Mouse (Mus musculus) limb, embryonic 10.5 days (tissue): ENCODE measurements at regions not wholly inside any gene's neighbourhood (a gene's known extent, or its start where the extent isn't known, plus 50 kb on each side); places are given as distances from the start of the nearest gene placed in this dataset.

Experiments
- DNase-seq: peaks from one replicate; pipeline ENCODE4 v3.0.0-alpha.2; 2017; ENCODE audit warnings: low spot score
- H3K27ac ChIP-seq: fragments of 300-500 bp; sonication (generic); 2 replicates; pipeline ENCODE4 v1.5.1; 2016; ENCODE audit warnings: mild to moderate bottlenecking
- H3K27me3 ChIP-seq: fragments of 300-500 bp; sonication (generic); 2 replicates; pipeline ENCODE4 v1.6.1; 2016; ENCODE audit warnings: low read depth, mild to moderate bottlenecking; ENCODE audit not compliant: poor library complexity, severe bottlenecking
- H3K36me3 ChIP-seq: fragments of 300-500 bp; sonication (generic); 2 replicates; pipeline ENCODE4 v1.6.1; 2016; ENCODE audit warnings: mild to moderate bottlenecking, moderate library complexity
- H3K4me1 ChIP-seq: fragments of 300-500 bp; sonication (generic); 2 replicates; pipeline ENCODE4 v1.6.1; 2016
- H3K4me3 ChIP-seq: fragments of 300-500 bp; sonication (generic); 2 replicates; pipeline ENCODE4 v1.5.1; 2016; ENCODE audit warnings: mild to moderate bottlenecking, moderate library complexity
- H3K9me3 ChIP-seq: fragments of 300-500 bp; sonication (generic); replicated peaks from 2 replicates; pipeline ENCODE4 v1.6.1; 2016; ENCODE audit warnings: mild to moderate bottlenecking
- whole genome bisulfite sequencing: fragments of 180-500 bp; shearing (Covaris S2); methylation state at CpG from one replicate; pipeline ENCODE4 v1.1.7; 2016; 5-methylcytosine and 5-hydroxymethylcytosine counted together

GRCm38 (mm10) chr6:141000552-141000951 lies 248.5 kb upstream of the Pde3a start:
- DNase-seq = no peak
- 43% methylated on average over 2 of the region's 2 CpGs for WGBS
- H3K36me3 ChIP-seq = no peaks in the 10 kb centered on the region

GRCm38 (mm10) chr6:141001306-141001705 lies 247.8 kb upstream of the Pde3a start:
- H3K4me3 ChIP-seq = no peak overlapping the region
- H3K27ac ChIP-seq = no peak overlapping the region
- no peaks in the 10 kb centered on the region for H3K27me3 ChIP-seq
- 87% methylated on average over 3 of the region's 3 CpGs for WGBS
- H3K4me1 ChIP-seq = no peaks in the 10 kb centered on the region
- DNase-seq = no peak
- no peaks in the 10 kb centered on the region for H3K36me3 ChIP-seq
- H3K9me3 ChIP-seq = no peaks in the 10 kb centered on the region

More at GRCm38 (mm10) chr6:141000552-141000951, 248.5 kb upstream of the Pde3a start:
- Histone ChIP-seq H3K27ac (no peak overlapping the region), H3K4me1 (no peaks in the 10 kb centered on the region), H3K27me3 (no peaks in the 10 kb centered on the region), H3K4me3 (no peak overlapping the region), H3K9me3 (no peaks in the 10 kb centered on the region)

- Histone ChIP-seq H3K27ac (no peak overlapping the region), H3K36me3 (no peaks in the 10 kb centered on the region), H3K4me3 (no peak overlapping the region), H3K9me3 (no peaks in the 10 kb centered on the region), H3K4me1 (no peaks in the 10 kb centered on the region), H3K27me3 (no peaks in the 10 kb centered on the region)
- 84% methylated on average over 11 of the region's 11 CpGs for WGBS
- DNase-seq = no peak
Measured at GRCm38 (mm10) chr6:141015055-141015681, 233.9 kb upstream of the Pde3a start.

- no peak overlapping the region for H3K27ac ChIP-seq
- WGBS = 87% methylated on average over 4 of the region's 4 CpGs
Measured at GRCm38 (mm10) chr6:141023501-141023900, 225.6 kb upstream of the Pde3a start.

GRCm38 (mm10) chr6:141027353-141027752 lies 221.7 kb upstream of the Pde3a start:
- H3K27ac ChIP-seq = no peak overlapping the region
- no peaks in the 10 kb centered on the region for H3K4me1 ChIP-seq
- no peaks in the 10 kb centered on the region for H3K36me3 ChIP-seq
- no peak for DNase-seq
- H3K4me3 ChIP-seq = no peak overlapping the region
- WGBS = 73% methylated on average over 4 of the region's 4 CpGs
- H3K27me3 ChIP-seq = no peaks in the 10 kb centered on the region
- H3K9me3 ChIP-seq = no peaks in the 10 kb centered on the region

More at GRCm38 (mm10) chr6:141023501-141023900, 225.6 kb upstream of the Pde3a start:
- DNase-seq = no peak
- no peak overlapping the region for H3K4me3 ChIP-seq
- H3K27me3 ChIP-seq = no peaks in the 10 kb centered on the region
- H3K9me3 ChIP-seq = no peaks in the 10 kb centered on the region
- H3K36me3 ChIP-seq = no peaks in the 10 kb centered on the region
- H3K4me1 ChIP-seq = peaks cover 5% of the 10 kb centered on the region; the same call in 1 of the 2 replicates

DNA sequence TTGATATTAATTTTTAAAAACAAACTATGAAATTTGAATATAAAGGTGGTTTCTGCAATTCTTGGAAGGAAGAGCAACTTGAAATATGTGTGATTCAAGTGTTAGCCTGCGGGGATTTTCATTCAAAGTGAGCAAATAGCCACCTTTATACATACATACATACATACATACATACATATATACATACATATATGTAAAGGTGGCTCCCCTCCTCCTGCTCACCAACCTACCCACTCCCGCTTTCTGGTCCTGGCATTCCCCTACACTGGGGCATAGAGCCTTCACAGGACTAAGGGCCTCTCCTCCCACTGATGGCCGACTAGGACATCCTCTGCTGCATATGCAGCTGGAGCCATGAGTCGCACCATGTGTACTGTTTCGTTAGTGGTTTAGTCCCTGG lies 221.3 kb upstream of the Pde3a start:
- no peak overlapping the region for H3K27ac ChIP-seq
- no peaks in the 10 kb centered on the region for H3K4me1 ChIP-seq
- WGBS = 92% methylated on average over 5 of the region's 5 CpGs
- no peaks in the 10 kb centered on the region for H3K9me3 ChIP-seq
- H3K36me3 ChIP-seq = no peaks in the 10 kb centered on the region
- H3K4me3 ChIP-seq = no peak overlapping the region
- no peak for DNase-seq
- H3K27me3 ChIP-seq = no peaks in the 10 kb centered on the region

DNA sequence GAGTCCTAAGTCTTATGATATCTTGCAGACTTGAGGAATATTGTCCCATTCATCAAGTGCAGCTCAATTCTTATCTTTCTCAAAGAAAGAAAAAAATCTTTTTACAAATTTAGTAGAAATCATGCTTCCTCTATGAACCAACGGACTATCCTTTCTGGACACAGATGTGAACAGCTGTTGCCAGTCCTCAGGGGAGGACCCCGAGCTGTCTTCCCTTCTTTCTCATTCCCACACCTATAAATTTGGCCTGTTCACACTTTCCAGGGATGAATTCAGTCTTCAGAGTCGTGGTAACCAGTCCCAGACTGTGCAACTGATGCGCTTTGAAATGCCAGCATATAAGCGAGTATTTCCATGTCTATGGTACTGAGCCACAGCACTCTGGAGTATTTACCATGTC lies 214.2 kb upstream of the Pde3a start:
- Histone ChIP-seq H3K4me1 (no peaks in the 10 kb centered on the region), H3K9me3 (no peaks in the 10 kb centered on the region), H3K27me3 (no peaks in the 10 kb centered on the region), H3K36me3 (no peaks in the 10 kb centered on the region), H3K27ac (no peak overlapping the region), H3K4me3 (no peak overlapping the region)
- WGBS = 84% methylated on average over 5 of the region's 5 CpGs
- no peak for DNase-seq

DNA sequence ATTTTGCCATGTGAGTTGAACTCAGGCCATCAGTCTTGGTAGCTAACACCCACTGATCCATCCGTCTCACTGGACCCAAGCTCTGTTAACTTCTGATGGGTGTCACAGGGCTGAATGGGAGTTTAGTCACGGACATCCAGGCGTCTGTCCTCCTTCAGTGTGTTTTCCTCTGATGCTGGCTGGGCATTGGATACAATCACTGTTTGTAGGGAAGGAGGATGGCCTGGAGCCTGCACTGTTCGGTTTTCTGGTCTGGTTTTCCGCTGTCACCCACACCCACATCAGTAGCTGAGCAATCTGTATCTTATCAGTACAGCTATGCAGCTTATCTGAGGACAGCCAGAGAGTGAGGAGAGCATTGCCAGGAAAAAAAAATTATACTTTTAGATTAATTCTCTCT lies 207.7 kb upstream of the Pde3a start:
- whole genome bisulfite sequencing = 69% methylated on average over 5 of the region's 5 CpGs
- DNase-seq = no peak

DNA sequence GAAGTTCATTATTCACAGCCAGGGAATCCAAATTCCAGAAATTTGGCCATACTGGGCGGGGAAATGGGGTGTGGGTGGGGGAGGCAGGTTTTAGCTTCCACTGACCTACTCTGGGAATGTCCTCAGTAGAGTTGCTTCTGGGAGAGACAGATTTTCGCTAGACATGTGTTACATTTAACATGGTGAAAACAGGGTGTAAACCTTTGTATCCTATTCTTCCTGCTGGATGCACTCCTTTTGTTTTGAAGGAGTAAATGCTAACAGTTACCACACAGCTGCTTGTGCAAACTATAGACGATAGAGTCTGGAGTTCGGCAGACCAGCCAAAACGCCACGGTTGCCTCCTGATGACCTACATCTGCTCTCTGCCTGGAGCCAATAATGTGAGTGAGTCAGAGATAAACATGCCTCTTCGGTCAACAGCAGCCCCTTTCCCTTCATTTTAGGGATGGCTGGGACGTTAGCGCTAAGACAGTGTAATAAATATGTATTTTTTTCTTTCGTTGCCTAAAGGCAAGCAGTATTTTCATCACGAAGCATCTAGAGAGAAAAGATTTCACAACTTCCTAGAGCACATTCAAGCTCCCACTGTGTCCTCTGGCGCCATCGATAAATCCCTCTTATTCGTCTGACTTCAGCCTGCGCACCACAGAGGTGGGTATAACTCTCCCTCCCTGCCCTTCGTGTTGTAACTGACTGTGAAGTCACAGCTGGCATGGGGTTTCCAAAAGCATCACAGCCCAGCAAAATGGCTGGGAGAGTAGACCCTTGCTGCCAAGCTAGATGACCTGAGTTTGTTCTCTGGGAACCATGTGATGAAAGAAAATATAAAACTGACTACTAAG lies 207.1 kb upstream of the Pde3a start:
- H3K36me3 ChIP-seq = no peaks in the 10 kb centered on the region
- DNase-seq = no peak
- H3K27me3 ChIP-seq = no peaks in the 10 kb centered on the region
- no peak overlapping the region for H3K4me3 ChIP-seq
- no peaks in the 10 kb centered on the region for H3K4me1 ChIP-seq
- WGBS = 79% methylated on average over 16 of the region's 16 CpGs
- no peak overlapping the region for H3K27ac ChIP-seq
- no peaks in the 10 kb centered on the region for H3K9me3 ChIP-seq

More for the DNA sequence above, 207.7 kb upstream of the Pde3a start:
- no peaks in the 10 kb centered on the region for H3K4me1 ChIP-seq
- no peak overlapping the region for H3K4me3 ChIP-seq
- no peaks in the 10 kb centered on the region for H3K36me3 ChIP-seq
- H3K9me3 ChIP-seq = no peaks in the 10 kb centered on the region
- no peaks in the 10 kb centered on the region for H3K27me3 ChIP-seq
- no peak overlapping the region for H3K27ac ChIP-seq

DNA sequence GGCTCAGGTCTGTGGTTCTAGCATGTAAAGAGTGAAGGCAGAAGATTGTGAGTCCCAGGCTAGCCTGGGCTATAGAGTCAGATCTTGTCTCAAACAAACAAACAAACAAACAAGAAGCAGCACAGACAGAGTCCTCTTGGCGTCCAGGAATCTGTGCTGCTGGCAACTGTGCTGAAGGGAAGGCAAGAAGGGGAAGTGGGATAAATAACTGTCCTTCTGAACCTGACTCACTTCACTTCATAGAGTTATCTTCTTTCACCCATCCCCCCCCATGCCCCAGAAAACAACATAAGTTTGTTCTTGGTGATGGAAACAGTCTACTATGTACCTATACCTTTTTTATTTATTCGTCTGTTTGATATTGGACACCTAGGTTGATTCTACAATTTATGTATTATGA lies 200.8 kb upstream of the Pde3a start:
- WGBS = 88% methylated on average over 2 of the region's 2 CpGs
- Histone ChIP-seq H3K27ac (no peak overlapping the region), H3K4me3 (no peak overlapping the region), H3K9me3 (no peaks in the 10 kb centered on the region), H3K27me3 (no peaks in the 10 kb centered on the region), H3K36me3 (no peaks in the 10 kb centered on the region), H3K4me1 (peaks cover 8% of the 10 kb centered on the region)
- DNase-seq = no peak

DNA sequence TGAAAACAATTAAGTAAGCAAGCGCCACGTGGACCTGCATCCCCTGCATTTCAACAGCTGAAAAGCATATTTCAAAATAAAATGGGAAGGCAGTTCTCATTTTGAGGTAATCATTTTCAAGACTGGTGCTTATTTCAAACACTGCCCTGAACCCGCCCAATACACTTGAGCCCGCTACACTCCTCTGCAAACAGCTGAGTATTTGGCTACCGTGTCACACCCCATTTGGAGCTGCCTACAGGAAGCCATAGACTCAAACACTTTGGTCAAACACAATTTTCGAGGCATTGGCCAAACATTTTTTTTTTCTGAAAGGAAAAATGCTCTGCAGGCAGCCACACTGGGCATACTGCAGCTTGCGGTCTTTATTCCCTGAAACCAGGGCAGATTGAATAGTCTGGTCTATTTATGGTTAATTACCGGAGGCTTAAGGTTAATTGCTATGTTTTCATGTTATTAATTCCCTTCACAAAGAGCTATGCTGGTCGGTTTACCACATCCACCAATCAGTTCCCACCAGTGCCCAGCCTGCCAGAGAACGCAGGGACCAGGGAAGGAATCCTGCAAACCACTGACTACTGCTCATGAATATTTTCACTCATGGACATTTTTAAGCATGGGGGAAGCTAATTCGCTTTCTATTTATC lies 198.9 kb upstream of the Pde3a start:
- no peaks in the 10 kb centered on the region for H3K36me3 ChIP-seq
- H3K4me3 ChIP-seq = no peak overlapping the region
- WGBS = 76% methylated on average over 11 of the region's 11 CpGs
- peaks cover 8% of the 10 kb centered on the region for H3K4me1 ChIP-seq
- DNase-seq = no peak
- H3K27ac ChIP-seq = no peak overlapping the region
- no peaks in the 10 kb centered on the region for H3K27me3 ChIP-seq
- no peaks in the 10 kb centered on the region for H3K9me3 ChIP-seq

GRCm38 (mm10) chr6:141054026-141054425 lies 195.0 kb upstream of the Pde3a start:
- WGBS = 80% methylated on average over 7 of the region's 7 CpGs
- H3K4me3 ChIP-seq = no peak overlapping the region
- H3K36me3 ChIP-seq = no peaks in the 10 kb centered on the region
- peaks cover 8% of the 10 kb centered on the region for H3K4me1 ChIP-seq
- no peak for DNase-seq
- no peaks in the 10 kb centered on the region for H3K9me3 ChIP-seq
- no peak overlapping the region for H3K27ac ChIP-seq
- H3K27me3 ChIP-seq = no peaks in the 10 kb centered on the region

DNA sequence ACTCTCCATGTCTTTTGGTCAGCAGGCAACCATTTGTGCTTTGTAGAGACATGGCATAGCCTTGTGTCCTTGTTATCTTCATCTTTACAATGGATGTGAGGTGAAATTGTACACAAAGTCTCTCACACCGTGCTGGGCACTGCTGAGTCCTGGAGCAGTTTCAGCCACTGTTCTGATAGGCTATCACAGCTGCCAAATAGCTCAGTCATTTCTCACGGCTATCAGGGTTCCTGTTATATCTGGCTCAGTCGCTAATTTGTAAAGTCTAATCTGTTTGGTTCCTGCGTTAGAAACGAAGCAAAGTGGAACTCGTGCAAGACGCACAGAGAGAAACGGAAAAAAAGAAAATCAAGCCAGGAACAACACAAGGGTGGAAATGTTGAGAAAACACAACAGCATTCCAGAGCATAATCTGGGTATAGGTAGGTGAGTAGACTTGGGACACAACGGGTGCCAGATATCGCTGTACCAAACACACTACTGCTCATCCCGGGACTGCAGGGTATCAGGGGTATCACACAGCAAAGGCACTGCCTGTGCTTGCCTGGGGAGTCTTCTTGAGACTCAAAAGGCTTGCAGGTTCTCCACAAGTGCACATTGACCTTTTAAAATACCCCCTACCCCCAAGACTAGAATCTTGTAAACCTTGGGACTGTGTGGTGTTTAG lies 189.7 kb upstream of the Pde3a start:
- H3K4me3 ChIP-seq = no peak overlapping the region
- DNase-seq = no peak
- 94% methylated on average over 11 of the region's 11 CpGs for WGBS
- no peaks in the 10 kb centered on the region for H3K27me3 ChIP-seq
- H3K36me3 ChIP-seq = no peaks in the 10 kb centered on the region
- no peak overlapping the region for H3K27ac ChIP-seq
- H3K9me3 ChIP-seq = no peaks in the 10 kb centered on the region
- H3K4me1 ChIP-seq = no peaks in the 10 kb centered on the region
